Mouse (Mus musculus): ENCODE results near the gene H2afy. TPM values are rescaled to one million over a fixed set of nuclear protein-coding genes. Genes with fewer than 3 reads are reported as not detected.

Gene H2afy
- polyA plus RNA-seq, 1 experiment from 2014 or later: 150 TPM

DNA sequence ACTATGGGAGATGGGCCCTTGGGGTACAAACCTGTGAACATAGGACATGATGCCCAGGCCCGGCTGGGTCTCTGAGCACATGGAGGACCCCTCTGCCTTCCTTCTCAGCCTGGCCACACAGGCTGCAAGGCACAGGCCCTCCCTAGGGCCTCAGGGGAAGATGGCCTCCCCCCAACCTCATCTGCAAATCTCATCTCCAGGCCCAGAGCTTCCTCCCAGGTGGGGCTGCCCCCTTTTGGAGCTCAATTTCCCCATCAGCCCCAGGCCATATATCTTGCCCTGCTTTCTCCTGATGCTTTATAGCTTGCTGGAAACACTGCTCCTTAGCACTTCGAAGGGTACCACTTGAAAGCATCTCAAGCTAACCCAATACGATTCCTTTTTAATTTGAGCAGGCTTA, 28.2 kb upstream of the H2afy start:
- Histone ChIP-seq H3K27ac (replicated peaks) (no peak overlapping the region), H3K4me2 (replicated peaks; ENCODE audit: low read depth) (no peak overlapping the region), H3K4me3 (ENCODE audit: low read depth, low read length) (no peak overlapping the region), H3K36me3 (ENCODE audit: control insufficient read depth, insufficient read depth, low read length) (no peaks in the 10 kb centered on the region), H3K4me1 (replicated peaks; ENCODE audit: control insufficient read depth, insufficient read depth) (0 out of 2 replicates have a peak, but pooled peaks cover 2% of the 10 kb centered on the region), H3K9me3 (ENCODE audit: control insufficient read depth, low read length) (no peaks in the 10 kb centered on the region), H3K27me3 (ENCODE audit: control insufficient read depth, insufficient read depth, low read length) (no peaks in the 10 kb centered on the region), H3K9ac (ENCODE audit: low read length) (no peak overlapping the region)
- TF ChIP-seq EP300 (optimal IDR thresholded peaks at IDR 0.05) (no peak), CTCF (IDR thresholded peaks at IDR 0.05; ENCODE audit: low read depth) (no peak)
- ATAC-seq (ENCODE audit: low FRiP score, low TSS enrichment) (no peak), DNase-seq (ENCODE audit: low spot score) (no peak)
- 85% methylated on average over 3 of the region's 3 CpGs for WGBS

- Histone ChIP-seq H3K9ac (ENCODE audit: low read length) (no peak overlapping the region), H3K9me3 (ENCODE audit: control insufficient read depth, low read length) (no peaks in the 10 kb centered on the region), H3K27ac (replicated peaks) (no peak overlapping the region), H3K4me3 (ENCODE audit: low read depth, low read length) (no peak overlapping the region), H3K27me3 (ENCODE audit: control insufficient read depth, insufficient read depth, low read length) (no peaks in the 10 kb centered on the region), H3K4me2 (replicated peaks; ENCODE audit: low read depth) (no peak overlapping the region), H3K4me1 (replicated peaks; ENCODE audit: control insufficient read depth, insufficient read depth) (0 out of 2 replicates have a peak, but pooled peaks cover 5% of the 10 kb centered on the region), H3K36me3 (ENCODE audit: control insufficient read depth, insufficient read depth, low read length) (no peaks in the 10 kb centered on the region)
- no peak for TF ChIP-seq CTCF (IDR thresholded peaks at IDR 0.05; ENCODE audit: low read depth)
- TF ChIP-seq EP300 (optimal IDR thresholded peaks at IDR 0.05): no peak
- no peak for ATAC-seq (ENCODE audit: low FRiP score, low TSS enrichment)
- WGBS: 39% methylated on average over 6 of the region's 6 CpGs
- no peak for DNase-seq (ENCODE audit: low spot score)
Observed at GRCm38 (mm10) chr13:56163751-56164150, 27.6 kb upstream of the H2afy start.

DNA sequence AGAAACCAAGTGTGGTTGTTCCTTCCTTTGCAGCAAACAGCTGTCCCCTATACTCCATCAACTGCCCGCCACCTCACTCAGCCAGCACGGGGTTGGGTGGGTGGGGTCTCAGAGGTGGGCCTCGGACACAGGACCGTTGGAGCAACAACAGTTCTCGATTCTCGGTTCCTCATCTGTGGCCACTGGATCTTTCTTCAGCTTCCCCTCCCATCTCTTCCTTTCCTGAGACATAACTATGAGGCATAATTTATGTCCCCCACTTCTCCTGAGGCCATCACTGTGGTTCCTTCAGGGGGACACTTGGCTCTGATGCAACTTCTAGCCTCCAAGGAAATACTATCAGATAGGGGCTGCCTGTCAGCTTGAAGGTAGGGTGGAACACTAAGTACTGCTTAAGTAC, 26.7 kb upstream of the H2afy start:
- Histone ChIP-seq H3K4me1 (replicated peaks; ENCODE audit: control insufficient read depth, insufficient read depth) (0 out of 2 replicates have a peak, but pooled peaks cover 5% of the 10 kb centered on the region), H3K36me3 (ENCODE audit: control insufficient read depth, insufficient read depth, low read length) (no peaks in the 10 kb centered on the region), H3K9ac (ENCODE audit: low read length) (no peak overlapping the region), H3K27me3 (ENCODE audit: control insufficient read depth, insufficient read depth, low read length) (no peaks in the 10 kb centered on the region), H3K4me2 (replicated peaks; ENCODE audit: low read depth) (no peak overlapping the region), H3K4me3 (ENCODE audit: low read depth, low read length) (no peak overlapping the region), H3K27ac (replicated peaks) (no peak overlapping the region), H3K9me3 (ENCODE audit: control insufficient read depth, low read length) (no peaks in the 10 kb centered on the region)
- DNase-seq (ENCODE audit: low spot score): no peak
- ATAC-seq (ENCODE audit: low FRiP score, low TSS enrichment): no peak
- 71% methylated on average over 6 of the region's 6 CpGs for WGBS
- TF ChIP-seq CTCF (IDR thresholded peaks at IDR 0.05; ENCODE audit: low read depth) (no peak), EP300 (optimal IDR thresholded peaks at IDR 0.05) (no peak)

GRCm38 (mm10) chr13:56159614-56160363, 23.6 kb upstream of the H2afy start:
- Histone ChIP-seq H3K27ac (replicated peaks) (no peak overlapping the region), H3K9ac (ENCODE audit: low read length) (no peak overlapping the region), H3K9me3 (ENCODE audit: control insufficient read depth, low read length) (no peaks in the 10 kb centered on the region), H3K36me3 (ENCODE audit: control insufficient read depth, insufficient read depth, low read length) (no peaks in the 10 kb centered on the region), H3K4me2 (replicated peaks; ENCODE audit: low read depth) (no peak overlapping the region; the same call in 1 of the 2 replicates), H3K27me3 (ENCODE audit: control insufficient read depth, insufficient read depth, low read length) (no peaks in the 10 kb centered on the region), H3K4me1 (replicated peaks; ENCODE audit: control insufficient read depth, insufficient read depth) (0 out of 2 replicates have a peak, but pooled peaks cover 5% of the 10 kb centered on the region), H3K4me3 (ENCODE audit: low read depth, low read length) (no peak overlapping the region)
- TF ChIP-seq EP300 (optimal IDR thresholded peaks at IDR 0.05) (no peak), CTCF (IDR thresholded peaks at IDR 0.05; ENCODE audit: low read depth) (no peak)
- peak; percentile 59 for ATAC-seq (ENCODE audit: low FRiP score, low TSS enrichment)
- 27% methylated on average over 17 of the region's 17 CpGs for WGBS
- DNase-seq (ENCODE audit: low spot score): peak; percentile 33

DNA sequence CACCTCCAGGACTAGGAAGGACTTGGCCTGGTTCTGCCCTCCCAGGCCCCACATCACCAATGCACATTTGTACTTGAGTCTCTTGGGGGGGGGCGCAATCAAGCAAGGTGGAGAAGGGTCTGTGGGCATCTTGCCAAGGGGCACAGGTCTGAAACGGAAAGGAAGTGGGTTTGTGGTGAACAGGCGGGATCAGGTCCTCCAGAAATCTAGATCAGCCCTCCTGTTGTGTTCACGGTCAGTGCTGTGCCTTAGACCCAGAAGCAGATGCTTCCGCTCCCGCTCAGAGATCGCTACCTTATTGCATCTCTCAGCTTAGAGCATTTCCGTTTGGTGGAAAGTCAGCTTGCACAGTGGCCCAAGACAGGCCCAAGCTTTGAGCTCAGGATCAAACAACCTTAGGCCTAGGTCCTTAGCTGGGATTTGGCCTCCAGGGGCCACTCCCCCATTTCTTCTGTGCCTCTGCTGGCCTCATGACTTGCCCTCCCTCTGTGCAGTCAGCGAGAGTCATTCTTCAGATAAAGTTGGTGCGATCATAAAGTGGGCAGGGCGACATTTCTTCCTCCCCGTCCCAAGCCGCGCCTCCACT, 22.9 kb upstream of the H2afy start:
- Histone ChIP-seq H3K27ac (replicated peaks) (no peak overlapping the region), H3K4me1 (replicated peaks; ENCODE audit: control insufficient read depth, insufficient read depth) (0 out of 2 replicates have a peak, but pooled peaks cover 5% of the 10 kb centered on the region), H3K9ac (ENCODE audit: low read length) (no peak overlapping the region), H3K36me3 (ENCODE audit: control insufficient read depth, insufficient read depth, low read length) (no peaks in the 10 kb centered on the region), H3K9me3 (ENCODE audit: control insufficient read depth, low read length) (no peaks in the 10 kb centered on the region), H3K4me3 (ENCODE audit: low read depth, low read length) (no peak overlapping the region), H3K4me2 (replicated peaks; ENCODE audit: low read depth) (no peak overlapping the region; the same call in 1 of the 2 replicates), H3K27me3 (ENCODE audit: control insufficient read depth, insufficient read depth, low read length) (no peaks in the 10 kb centered on the region)
- 52% methylated on average over 14 of the region's 14 CpGs for WGBS
- DNase-seq (ENCODE audit: low spot score) (peak; percentile 54), ATAC-seq (ENCODE audit: low FRiP score, low TSS enrichment) (peak; percentile 68)
- no peak for TF ChIP-seq EP300 (optimal IDR thresholded peaks at IDR 0.05)
- TF ChIP-seq CTCF (IDR thresholded peaks at IDR 0.05; ENCODE audit: low read depth): no peak

DNA sequence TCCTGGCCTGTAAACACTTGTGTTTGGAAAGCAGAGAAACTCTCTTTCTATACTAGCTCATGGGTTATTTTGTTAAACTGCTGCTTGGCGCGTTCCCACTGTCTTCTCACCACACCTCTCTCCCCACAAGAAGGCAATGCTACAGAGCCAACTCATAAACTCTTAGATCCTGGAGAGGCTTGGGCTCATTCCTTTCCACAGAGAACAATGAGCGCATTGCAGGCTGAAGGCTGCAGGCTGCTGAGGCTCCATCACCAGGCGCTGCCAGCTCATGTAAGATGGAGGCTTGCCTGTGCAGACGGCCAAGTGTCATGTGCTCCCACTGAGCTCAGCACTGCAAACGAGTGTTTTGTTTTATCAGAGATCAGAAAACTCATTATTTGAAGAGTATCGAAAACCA, 19.5 kb upstream of the H2afy start:
- Histone ChIP-seq H3K9me3 (ENCODE audit: control insufficient read depth, low read length) (no peaks in the 10 kb centered on the region), H3K9ac (ENCODE audit: low read length) (no peak overlapping the region), H3K27ac (replicated peaks) (0 out of 2 replicates have a peak overlapping the region, but pooled peaks have one; percentile 14), H3K4me2 (replicated peaks; ENCODE audit: low read depth) (no peak overlapping the region), H3K27me3 (ENCODE audit: control insufficient read depth, insufficient read depth, low read length) (no peaks in the 10 kb centered on the region), H3K4me3 (ENCODE audit: low read depth, low read length) (no peak overlapping the region), H3K36me3 (ENCODE audit: control insufficient read depth, insufficient read depth, low read length) (no peaks in the 10 kb centered on the region), H3K4me1 (replicated peaks; ENCODE audit: control insufficient read depth, insufficient read depth) (0 out of 2 replicates have a peak, but pooled peaks cover 5% of the 10 kb centered on the region)
- 53% methylated on average over 7 of the region's 7 CpGs for WGBS
- ATAC-seq (ENCODE audit: low FRiP score, low TSS enrichment) (no peak), DNase-seq (ENCODE audit: low spot score) (no peak)
- TF ChIP-seq CTCF (IDR thresholded peaks at IDR 0.05; ENCODE audit: low read depth) (no peak), EP300 (optimal IDR thresholded peaks at IDR 0.05) (no peak)
